Mouse (Mus musculus) E14TG2a.4 (cell line): Measurements from ENCODE around the gene Themis2.
A peak's percentile ranks its signal among the peaks of the same experiment; 100 is the strongest.

Experiments used
- H3K27me3 ChIP-seq: 2 replicates; pipeline ENCODE4 v1.6.1; 2014; ENCODE audit warnings: low read length, control low read depth; ENCODE audit not compliant: insufficient read depth
- H3K36me3 ChIP-seq: 2 replicates; pipeline ENCODE4 v1.6.1; 2014; ENCODE audit warnings: low read length, control low read depth; ENCODE audit not compliant: insufficient read depth
- H3K4me1 ChIP-seq: replicated peaks from 2 replicates; pipeline ENCODE4 v1.6.1; 2014; ENCODE audit warnings: low read depth, low read length, control low read depth
- H3K4me3 ChIP-seq: replicated peaks from 2 replicates; pipeline ENCODE4 v1.5.1; 2014; ENCODE audit warnings: mild to moderate bottlenecking, low read length
- H3K9me3 ChIP-seq: 2 replicates; pipeline ENCODE4 v1.6.1; 2014; ENCODE audit warnings: low read length, control low read depth
- CTCF ChIP-seq: conservative IDR thresholded peaks from 2 replicates; pipeline ENCODE4 v1.5.1; 2014; ENCODE audit warnings: low read length
- NANOG ChIP-seq: IDR thresholded peaks from 2 replicates; pipeline ENCODE4 v1.6.1; 2014; ENCODE audit warnings: borderline replicate concordance, low read length, mixed read lengths
- POU5F1 ChIP-seq: IDR thresholded peaks from 2 replicates; pipeline ENCODE4 v1.6.1; 2014; ENCODE audit warnings: low read length, borderline replicate concordance

Themis2 gene

DNA sequence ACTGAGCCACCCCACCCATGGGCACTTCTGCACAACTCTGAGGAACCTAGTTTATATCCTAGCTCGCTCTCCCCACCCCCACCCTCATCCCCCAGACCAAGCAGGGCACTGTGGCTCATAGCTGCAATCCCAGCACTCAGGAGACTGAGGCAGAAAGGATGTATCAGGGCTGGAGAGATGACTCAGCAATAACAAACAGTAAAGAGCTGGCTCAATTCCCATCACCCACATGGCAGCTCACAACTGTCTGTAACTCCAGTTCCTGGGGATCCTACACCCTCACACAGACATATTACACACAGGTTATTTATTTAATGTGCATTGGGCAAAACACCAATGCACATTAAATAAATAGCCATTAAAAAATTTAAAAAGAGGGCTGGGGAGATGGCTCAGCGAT is 60.8 kb downstream of the Themis2 start:
- TF ChIP-seq NANOG = no peak
- TF ChIP-seq POU5F1 = no peak
- TF ChIP-seq CTCF = no peak
- Histone ChIP-seq H3K4me1 (peaks cover 56% of the 10 kb centered on the region), H3K4me3 (peak overlapping the region; percentile 79), H3K36me3 (peaks cover 41% of the 10 kb centered on the region), H3K9me3 (peaks cover 19% of the 10 kb centered on the region), H3K27me3 (no peaks in the 10 kb centered on the region)

GRCm38 (mm10) chr4:132734766-132735165 is 61.4 kb downstream of the Themis2 start:
- Histone ChIP-seq H3K4me3 (peak overlapping the region; percentile 79), H3K27me3 (no peaks in the 10 kb centered on the region), H3K9me3 (peaks cover 19% of the 10 kb centered on the region), H3K4me1 (peaks cover 56% of the 10 kb centered on the region), H3K36me3 (peaks cover 38% of the 10 kb centered on the region)
- TF ChIP-seq NANOG = no peak
- no peak for TF ChIP-seq POU5F1
- TF ChIP-seq CTCF = no peak

DNA sequence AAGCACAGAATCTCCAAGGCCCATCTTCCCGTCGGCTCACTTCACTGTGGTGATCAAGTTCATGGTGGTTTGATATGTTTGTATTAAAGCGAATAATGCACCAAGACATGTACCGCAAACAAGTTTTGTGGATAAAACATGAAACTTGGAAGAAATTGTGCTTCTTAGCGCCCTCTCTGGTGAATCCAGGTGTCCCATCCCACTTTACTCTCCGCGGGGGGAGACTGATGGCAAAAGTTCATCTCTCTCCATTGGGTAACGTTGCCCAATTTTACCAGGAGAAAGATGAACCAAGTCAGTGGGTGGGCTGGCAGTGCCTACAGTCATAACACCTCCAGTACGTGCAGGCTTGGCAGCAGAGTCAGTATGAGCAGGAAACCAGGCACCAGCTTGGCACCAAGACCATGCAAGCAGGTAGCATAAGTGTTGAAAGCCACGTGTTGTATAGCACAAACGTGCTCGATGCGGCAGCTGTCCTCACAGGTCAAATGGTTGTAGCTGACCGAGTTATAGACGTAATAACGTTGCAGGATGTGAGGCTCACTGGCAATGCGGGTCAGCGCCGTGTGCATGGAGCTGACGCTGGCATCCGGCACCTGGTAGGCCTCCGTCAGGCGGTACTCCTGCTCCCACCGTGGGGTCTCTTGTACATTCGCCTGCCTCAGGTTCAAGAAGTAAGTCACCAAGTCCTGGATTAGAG is 63.0 kb downstream of the Themis2 start:
- H3K36me3 ChIP-seq = peaks cover 32% of the 10 kb centered on the region
- no peaks in the 10 kb centered on the region for H3K27me3 ChIP-seq
- peak overlapping the region; percentile 79 for H3K4me3 ChIP-seq
- peak; percentile 42 for TF ChIP-seq CTCF
- TF ChIP-seq NANOG = no peak
- peaks cover 56% of the 10 kb centered on the region for H3K4me1 ChIP-seq
- peaks cover 17% of the 10 kb centered on the region for H3K9me3 ChIP-seq

DNA sequence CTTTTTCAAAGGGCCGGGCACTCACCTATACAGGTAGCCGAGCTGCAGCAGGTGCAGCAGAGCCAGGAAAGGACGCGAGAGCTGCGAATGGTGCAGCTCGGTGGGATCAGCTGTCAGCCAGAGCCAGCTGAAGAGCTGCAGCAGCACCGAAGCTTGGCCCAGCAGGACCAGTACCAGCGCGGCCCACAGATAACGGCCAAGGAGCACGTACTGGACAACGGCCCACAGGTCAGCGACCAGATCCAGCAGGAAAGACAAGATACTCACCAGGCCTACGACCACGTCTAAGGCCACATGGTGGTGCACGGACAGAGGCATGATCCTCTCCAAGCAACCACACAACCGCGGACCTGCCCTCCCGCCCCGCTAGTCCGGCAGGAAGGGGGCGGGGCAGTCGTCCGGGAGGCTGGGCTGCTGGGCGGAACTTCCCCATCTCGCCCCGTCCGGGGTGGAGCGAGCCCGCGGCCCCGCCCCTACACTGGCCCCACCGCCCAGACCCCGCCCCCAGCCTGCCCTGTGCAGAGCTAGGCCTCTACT is 64.0 kb downstream of the Themis2 start, which contains the start of gene Xkr8:
Xkr8 (minus strand) TSS at position 399 of the 537 bp plus-strand sequence.
- peak within 1 kb of the TSS; percentile 86 for H3K4me3 ChIP-seq
- peaks cover 34% of the 10 kb centered on the region for H3K36me3 ChIP-seq
- H3K9me3 ChIP-seq = peaks cover 7% of the 10 kb centered on the region
- no peaks in the 10 kb centered on the region for H3K27me3 ChIP-seq
- TF ChIP-seq POU5F1 (no peak), NANOG (no peak), CTCF (no peak)
- H3K4me1 ChIP-seq = peaks cover 56% of the 10 kb centered on the region
